Mouse (Mus musculus) left cerebral cortex, adult 9 months (tissue): ENCODE measurements around the gene Slc22a14.

Source experiments
- DNase-seq, 2 experiments: peaks; one replicate each; pipeline ENCODE4 v3.0.0; 2022; ENCODE audit warnings: low spot score in 2 of 2

Gene Slc22a14

GRCm38 (mm10) chr9:119143372-119143771 is 222.0 kb downstream of the Slc22a14 start:
- DNase-seq, result no peak

- DNase-seq, result no peak
These were observed 223.3 kb downstream of the Slc22a14 start for GRCm38 (mm10) chr9:119142066-119142465.

- no peak for DNase-seq
These were observed 226.5 kb downstream of the Slc22a14 start for GRCm38 (mm10) chr9:119138836-119139235.

GRCm38 (mm10) chr9:119130692-119131091 is 234.7 kb downstream of the Slc22a14 start:
- DNase-seq, result no peak

GRCm38 (mm10) chr9:119128436-119129181 is 236.7 kb downstream of the Slc22a14 start:
- no peak for DNase-seq

- DNase-seq, result no peak
These were observed 242.6 kb downstream of the Slc22a14 start for GRCm38 (mm10) chr9:119122596-119123369.

GRCm38 (mm10) chr9:119120168-119120560 is 245.2 kb downstream of the Slc22a14 start:
- no peak for DNase-seq
